ENCODE assay signal across 23 mouse cellular contexts in the genomic region with DNA sequence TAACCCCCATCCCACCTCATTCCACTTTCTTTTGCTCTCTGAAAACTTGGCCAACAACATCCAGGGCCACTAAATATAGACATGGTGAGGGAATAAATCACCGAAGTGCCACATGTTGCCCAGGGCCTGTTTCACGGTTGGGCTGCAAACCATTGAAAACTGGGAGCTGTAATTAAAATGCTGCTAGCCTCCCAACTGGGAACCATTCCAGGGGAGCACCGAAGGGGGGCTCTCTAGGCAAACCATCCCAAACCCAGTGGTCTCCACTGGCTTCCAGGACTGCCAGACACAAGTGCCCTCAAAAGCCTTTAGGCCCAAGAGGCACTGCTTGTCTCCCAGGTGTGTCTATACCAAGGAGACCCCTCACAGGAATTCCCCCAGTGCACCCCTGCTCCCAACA. TPM values are rescaled to one million over a fixed set of nuclear protein-coding genes. Genes with fewer than 3 reads are reported as not detected.
DNase-seq lines count a peak whose midpoint lies in the region; ATAC-seq lines count a peak whose summit lies in the region.
"Had no signal": no experiment of that assay in that cellular context is flagged by ENCODE, and none has a peak within 500 bp of the region (broad histone marks: within the 10 kb centered on the region; RNA-seq: fewer than 3 reads in every experiment).

No protein-coding gene starts in this region.

- peak overlapping the region; percentile 18; the same call in 1 of the 2 replicates for H3K27ac ChIP-seq in hindbrain, embryonic 13.5 days
- H3K27ac ChIP-seq in hindbrain, embryonic 12.5 days, result no peak overlapping the region
- no peak overlapping the region for H3K27ac ChIP-seq in kidney, embryonic 14.5 days (ENCODE audit: low read depth, low read length)
- peak overlapping the region; percentile 61; the same call in 1 of the 2 replicates for H3K27ac ChIP-seq in neural tube, embryonic 15.5 days (replicated peaks)
- H3K27ac ChIP-seq: embryonic facial prominence, embryonic 15.5 days; gastrocnemius, adult 2 months; limb, embryonic 13.5 days; liver, embryonic 13.5 days had no signal

- peaks cover 4% of the 10 kb centered on the region; the same call in 1 of the 2 replicates for H3K4me1 ChIP-seq in hindbrain, embryonic 13.5 days (replicated peaks)
- H3K4me1 ChIP-seq in hindbrain, embryonic 12.5 days, result no peaks in the 10 kb centered on the region
- H3K4me1 ChIP-seq in kidney, embryonic 14.5 days (ENCODE audit: control insufficient read depth, insufficient read depth, low read length), result 0 out of 2 replicates have a peak, but pooled peaks cover 2% of the 10 kb centered on the region
- H3K4me1 ChIP-seq in neural tube, embryonic 15.5 days, result no peaks in the 10 kb centered on the region
- H3K4me1 ChIP-seq: embryonic facial prominence, embryonic 15.5 days; limb, embryonic 13.5 days; liver, embryonic 13.5 days had no signal

- no peaks in the 10 kb centered on the region for H3K36me3 ChIP-seq in hindbrain, embryonic 13.5 days
- H3K36me3 ChIP-seq in hindbrain, embryonic 12.5 days, result no peaks in the 10 kb centered on the region
- no peaks in the 10 kb centered on the region for H3K36me3 ChIP-seq in kidney, embryonic 14.5 days (ENCODE audit: control insufficient read depth, insufficient read depth, low read length)
- H3K36me3 ChIP-seq in neural tube, embryonic 15.5 days, result no peaks in the 10 kb centered on the region
- H3K36me3 ChIP-seq: embryonic facial prominence, embryonic 15.5 days; G1E; limb, embryonic 13.5 days; liver, embryonic 13.5 days had no signal

- no peaks in the 10 kb centered on the region for H3K27me3 ChIP-seq in hindbrain, embryonic 13.5 days
- H3K27me3 ChIP-seq in hindbrain, embryonic 12.5 days, result no peaks in the 10 kb centered on the region
- no peaks in the 10 kb centered on the region for H3K27me3 ChIP-seq in kidney, embryonic 14.5 days (ENCODE audit: control insufficient read depth, insufficient read depth, low read length)
- H3K27me3 ChIP-seq in neural tube, embryonic 15.5 days (replicated peaks), result no peaks in the 10 kb centered on the region
- H3K27me3 ChIP-seq: embryonic facial prominence, embryonic 15.5 days; limb, embryonic 13.5 days; liver, embryonic 13.5 days had no signal

- DNase-seq in kidney, postnatal 4 days, result peak; percentile 17 to 27
- peak; percentile 42 to 55 for DNase-seq in right cerebral cortex, postnatal 10 days (ENCODE audit: low spot score in 2 of 2)
- DNase-seq in right cerebral cortex, adult 2 months (ENCODE audit: low spot score in 2 of 2), result no peak
- DNase-seq: adrenal gland, postnatal 36 days; cerebellum, adult 18-20 months; cerebellum, postnatal 36 days; gastrocnemius, adult 2 months; heart, postnatal 10 days; liver, embryonic 13.5 days; lung, embryonic 14.5 days; lung, postnatal 4 days; thymus, postnatal 25 days had no signal

- no peaks in the 10 kb centered on the region for H3K9me3 ChIP-seq in hindbrain, embryonic 13.5 days
- no peaks in the 10 kb centered on the region for H3K9me3 ChIP-seq in hindbrain, embryonic 12.5 days (replicated peaks)
- no peaks in the 10 kb centered on the region for H3K9me3 ChIP-seq in kidney, embryonic 14.5 days (ENCODE audit: control insufficient read depth, low read length)
- no peaks in the 10 kb centered on the region for H3K9me3 ChIP-seq in neural tube, embryonic 15.5 days (replicated peaks)
- H3K9me3 ChIP-seq: embryonic facial prominence, embryonic 15.5 days; G1E; limb, embryonic 13.5 days; liver, embryonic 13.5 days had no signal

- no peak overlapping the region for H3K9ac ChIP-seq in hindbrain, embryonic 13.5 days
- H3K9ac ChIP-seq in hindbrain, embryonic 12.5 days, result no peak overlapping the region
- no peak overlapping the region for H3K9ac ChIP-seq in kidney, embryonic 14.5 days (ENCODE audit: low read depth, low read length)
- H3K9ac ChIP-seq in neural tube, embryonic 15.5 days (replicated peaks), result no peak overlapping the region
- H3K9ac ChIP-seq: embryonic facial prominence, embryonic 15.5 days; limb, embryonic 13.5 days; liver, embryonic 13.5 days; lung, embryonic 14.5 days had no signal

- no peak; the same call in 1 of the 2 replicates for ATAC-seq in hindbrain, embryonic 13.5 days (ENCODE audit: low FRiP score)
- no peak for ATAC-seq in hindbrain, embryonic 12.5 days (ENCODE audit: low FRiP score)
- ATAC-seq in kidney, embryonic 14.5 days (ENCODE audit: low FRiP score, low TSS enrichment), result no peak
- ATAC-seq in neural tube, embryonic 15.5 days (ENCODE audit: low FRiP score), result peak; percentile 65
- no peak for ATAC-seq in activated CD4-positive, CD25-positive, alpha-beta regulatory T cell, adult 4 months
- ATAC-seq: inflammation-experienced regulatory T-cells, adult 6 months had no signal

- H3K4me2 ChIP-seq in hindbrain, embryonic 13.5 days, result no peak overlapping the region
- H3K4me2 ChIP-seq in hindbrain, embryonic 12.5 days (replicated peaks), result no peak overlapping the region
- H3K4me2 ChIP-seq in kidney, embryonic 14.5 days (replicated peaks; ENCODE audit: low read depth, low read length), result no peak overlapping the region
- H3K4me2 ChIP-seq in neural tube, embryonic 15.5 days, result no peak overlapping the region
- H3K4me2 ChIP-seq: embryonic facial prominence, embryonic 15.5 days; heart, embryonic 11.5 days; limb, embryonic 13.5 days; liver, embryonic 13.5 days; lung, embryonic 14.5 days had no signal

- no peak overlapping the region for H3K4me3 ChIP-seq in hindbrain, embryonic 13.5 days
- H3K4me3 ChIP-seq in hindbrain, embryonic 12.5 days, result no peak overlapping the region
- H3K4me3 ChIP-seq in kidney, embryonic 14.5 days (ENCODE audit: low read length), result no peak overlapping the region
- H3K4me3 ChIP-seq in neural tube, embryonic 15.5 days (replicated peaks), result no peak overlapping the region
- H3K4me3 ChIP-seq: embryonic facial prominence, embryonic 15.5 days; gastrocnemius, adult 2 months; limb, embryonic 13.5 days; liver, embryonic 13.5 days had no signal

- WGBS in hindbrain, embryonic 13.5 days, result 51% methylated on average over 3 of the region's 3 CpGs
- WGBS in hindbrain, embryonic 12.5 days, result 67% methylated on average over 3 of the region's 3 CpGs
- 36% methylated on average over 3 of the region's 3 CpGs for whole genome bisulfite sequencing in kidney, embryonic 14.5 days
- WGBS in neural tube, embryonic 15.5 days, result 34% methylated on average over 3 of the region's 3 CpGs

RNA-seq across cellular contexts. Expression of a gene that starts 31.9 kb away (rescaled TPM):
- 10.5 and 11.5 TPM in 2 replicates for polyA plus RNA-seq in hindbrain, embryonic 13.5 days (2015; fragmentation: Nextera tagmentation; extraction: Ambion mirVana)
- polyA plus RNA-seq in hindbrain, embryonic 12.5 days (2016; fragmentation: Nextera tagmentation; extraction: Ambion mirVana), result 9.4 and 12.0 TPM in 2 replicates
- 0.22 TPM in 1 of 2 replicates, not detected in the other for polyA plus RNA-seq in kidney, embryonic 14.5 days (2014; fragmentation: Nextera tagmentation; extraction: Ambion mirVana)
- polyA plus RNA-seq in neural tube, embryonic 15.5 days (2015; fragmentation: Nextera tagmentation; extraction: Ambion mirVana), result 7.6 and 9.5 TPM in 2 replicates
- polyA plus RNA-seq in activated CD4-positive, CD25-positive, alpha-beta regulatory T cell, adult 4 months (2017; shearing (Covaris generic)), result not detected
- polyA plus RNA-seq: G1E; inflammation-experienced regulatory T-cells, adult 6 months; liver, embryonic 13.5 days; small intestine, adult 2 months had no signal

Comparison
In these comparisons a context has a peak if more than half of its experiments do, and no peak if none do; other contexts are left out.
1. H3K27ac ChIP-seq: peak in hindbrain, embryonic 13.5 days (single experiment) and neural tube, embryonic 15.5 days (single experiment); none in hindbrain, embryonic 12.5 days (single experiment) and kidney, embryonic 14.5 days (single experiment).
2. DNase-seq: peak in kidney, postnatal 4 days (2 of 2) and right cerebral cortex, postnatal 10 days (2 of 2); none in right cerebral cortex, adult 2 months (0 of 2).